Mouse (Mus musculus) heart, postnatal 36 days (tissue): ENCODE measurements around the gene Elovl6. TPM values are rescaled to one million over a fixed set of nuclear protein-coding genes. Genes with fewer than 3 reads are reported as not detected.

Experiments
- DNase-seq, 2 experiments: peaks; one replicate each; pipeline ENCODE4 v3.0.0; 2021 to 2022
- intact Hi-C: fragments of 180-260 bp; cut with DNase I; formaldehyde crosslinking; loops from one replicate; pipeline ENCODE4 v1.15.1; 2025
- total RNA-seq, 2 experiments: library from RNA; stranded (reverse); gene quantifications; 2 replicates each; pipeline ENCODE4 v1.2.3; 2021

Elovl6 gene
- total RNA-seq, 2 experiments from 2014 or later, result 0.65 to 3.6 TPM

- no peak for DNase-seq
- intact Hi-C loops, result no loop called here
These were observed 59.6 kb downstream of the Elovl6 start for GRCm38 (mm10) chr3:129591761-129592160.

- intact Hi-C loops, result no loop called here
- no peak for DNase-seq
These were observed 60.8 kb downstream of the Elovl6 start for GRCm38 (mm10) chr3:129593001-129593400.

GRCm38 (mm10) chr3:129593735-129594134 lies 61.6 kb downstream of the Elovl6 start:
- intact Hi-C loops, result no loop called here
- no peak for DNase-seq

GRCm38 (mm10) chr3:129596098-129596497 lies 63.9 kb downstream of the Elovl6 start:
- intact Hi-C loops, result no loop called here
- DNase-seq, result no peak

GRCm38 (mm10) chr3:129602289-129602688 lies 70.1 kb downstream of the Elovl6 start:
- intact Hi-C loops, result no loop called here
- no peak for DNase-seq

- DNase-seq, result no peak
- intact Hi-C loops, result no loop called here
These were observed 73.3 kb downstream of the Elovl6 start for GRCm38 (mm10) chr3:129605487-129605886.

- intact Hi-C loops, result no loop called here
- DNase-seq, result no peak
These were observed 73.8 kb downstream of the Elovl6 start for GRCm38 (mm10) chr3:129605934-129606333.

- intact Hi-C loops, result no loop called here
- DNase-seq, result no peak
These were observed 79.5 kb downstream of the Elovl6 start for GRCm38 (mm10) chr3:129611626-129612025.

- no peak for DNase-seq
- intact Hi-C loops, result no loop called here
These were observed 80.3 kb downstream of the Elovl6 start for GRCm38 (mm10) chr3:129612311-129613097.

- intact Hi-C loops, result no loop called here
These were observed 81.6 kb downstream of the Elovl6 start for GRCm38 (mm10) chr3:129613756-129614155.

GRCm38 (mm10) chr3:129614216-129614615 lies 82.1 kb downstream of the Elovl6 start:
- intact Hi-C loops, result no loop called here
- DNase-seq, result no peak

More at GRCm38 (mm10) chr3:129613756-129614155, 81.6 kb downstream of the Elovl6 start:
- no peak for DNase-seq

GRCm38 (mm10) chr3:129617450-129617849 lies 85.3 kb downstream of the Elovl6 start:
- intact Hi-C loops, result no loop called here
- DNase-seq, result no peak

- DNase-seq, result no peak
- intact Hi-C loops, result no loop called here
These were observed 87.1 kb downstream of the Elovl6 start for GRCm38 (mm10) chr3:129619194-129619775.

GRCm38 (mm10) chr3:129620802-129621201 lies 88.6 kb downstream of the Elovl6 start:
- intact Hi-C loops, result no loop called here
- peak in 1 of 2 experiments; percentile 25 for DNase-seq

- intact Hi-C loops, result no loop called here
- no peak for DNase-seq
These were observed 89.1 kb downstream of the Elovl6 start for GRCm38 (mm10) chr3:129621255-129621654.

GRCm38 (mm10) chr3:129622120-129622519 lies 90.0 kb downstream of the Elovl6 start:
- DNase-seq, result no peak
- intact Hi-C loops, result no loop called here

- intact Hi-C loops, result no loop called here
- no peak for DNase-seq
These were observed 90.5 kb downstream of the Elovl6 start for GRCm38 (mm10) chr3:129622705-129623104.

- intact Hi-C loops, result no loop called here
- no peak for DNase-seq
These were observed 92.1 kb downstream of the Elovl6 start for GRCm38 (mm10) chr3:129624193-129624805.

GRCm38 (mm10) chr3:129627281-129627680 lies 95.1 kb downstream of the Elovl6 start:
- intact Hi-C loops, result no loop called here
- no peak for DNase-seq

- intact Hi-C loops, result loop anchor here (5.0 kb wide), 2 partner anchors 99 to 324 kb away; partner anchors contain the start of gene Elovl6
- no peak for DNase-seq
These were observed 98.9 kb downstream of the Elovl6 start for GRCm38 (mm10) chr3:129631018-129631417.

GRCm38 (mm10) chr3:129631857-129632256 lies 99.7 kb downstream of the Elovl6 start:
- intact Hi-C loops, result loop anchor here (5.0 kb wide), 2 partner anchors 100 to 325 kb away; partner anchors contain the start of gene Elovl6
- no peak for DNase-seq
